Mouse (Mus musculus): ENCODE results near the gene Asic2. TPM values are rescaled to one million over a fixed set of nuclear protein-coding genes. Genes with fewer than 3 reads are reported as not detected.
A peak's percentile ranks its signal among the peaks of the same experiment; 100 is the strongest.

Asic2 gene
- polyA plus RNA-seq (2011; ENCODE audit: insufficient read depth, insufficient read length, low replicate concordance, missing spikeins) = not detected in 2 replicates

DNA sequence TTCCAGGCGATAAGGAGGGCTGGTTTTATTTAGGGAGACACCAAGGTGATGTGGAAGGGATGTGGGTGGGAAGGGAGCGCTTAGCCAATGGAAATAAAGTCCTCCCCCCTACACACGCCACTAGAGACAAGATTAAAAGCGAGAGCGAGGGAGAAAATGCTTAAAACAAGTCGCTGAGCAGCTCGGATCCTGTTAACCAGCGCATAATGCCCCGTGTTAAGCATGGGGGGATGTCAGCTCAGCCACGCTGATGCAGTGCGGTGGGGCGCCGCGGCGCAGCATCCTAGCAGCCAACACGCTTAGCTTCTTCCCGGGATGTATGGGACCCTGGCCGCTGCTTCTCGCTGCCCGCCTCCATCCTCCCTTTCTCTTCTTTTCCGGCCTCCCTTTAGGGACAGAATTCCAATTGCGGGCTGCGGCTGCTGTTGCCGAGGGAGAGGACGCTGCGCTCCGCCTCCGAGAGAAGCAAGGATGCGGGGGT lies at the start of gene Asic2:
Gene Asic2 (minus strand): TSS at position 57 of the 481 bp plus-strand sequence.
- 8% methylated on average over 29 of the region's 29 CpGs for WGBS

DNA sequence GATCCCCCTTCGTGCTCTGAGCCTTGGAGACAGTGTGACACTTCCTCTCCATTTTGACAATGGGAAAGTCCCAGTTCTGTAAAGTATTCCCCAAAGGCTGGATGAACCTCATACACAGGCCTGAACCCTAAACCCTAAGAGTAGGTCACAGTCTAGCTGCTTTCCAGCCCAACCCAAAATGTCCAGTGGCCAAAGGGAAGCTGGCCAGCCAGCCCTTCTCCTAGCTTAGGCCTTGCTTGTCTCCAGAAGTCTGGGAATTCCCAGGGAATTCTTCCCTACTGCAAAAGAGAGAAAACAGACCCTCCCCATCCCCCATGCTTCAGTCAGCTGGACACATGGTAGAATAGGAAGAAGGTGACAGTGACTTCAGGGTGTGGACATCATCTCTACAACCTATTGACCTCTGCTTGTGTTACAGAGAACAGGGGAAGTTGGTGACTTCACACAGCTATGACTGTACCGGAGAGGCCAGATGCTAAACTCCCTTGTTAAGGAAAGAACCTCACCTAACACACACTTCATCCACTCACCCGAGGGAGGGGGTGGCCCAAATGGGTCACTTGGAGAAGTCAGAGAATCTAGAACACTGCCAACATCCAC lies 48.0 kb upstream of the Asic2 start:
- TF ChIP-seq POLR2A (IDR thresholded peaks at IDR 0.05; ENCODE audit: borderline replicate concordance, control insufficient read depth, low read depth, low read length) (no peak), CTCF (IDR thresholded peaks at IDR 0.05; ENCODE audit: control insufficient read depth, insufficient read depth, low read length) (no peak)
- Histone ChIP-seq H3K4me3 (replicated peaks; ENCODE audit: control insufficient read depth, low read depth, low read length) (no peak overlapping the region), H3K4me1 (ENCODE audit: control insufficient read depth, insufficient read depth, low read length) (no peaks in the 10 kb centered on the region), H3K27ac (ENCODE audit: control insufficient read depth, insufficient read depth, low read depth, low read length, poor library complexity) (no peak overlapping the region)
- WGBS = 65% methylated on average over 3 of the region's 3 CpGs

More for the DNA sequence above, at the start of gene Asic2:
- no peak for TF ChIP-seq POLR2A (IDR thresholded peaks at IDR 0.05; ENCODE audit: borderline replicate concordance, control insufficient read depth, low read depth, low read length)
- TF ChIP-seq CTCF (IDR thresholded peaks at IDR 0.05; ENCODE audit: control insufficient read depth, insufficient read depth, low read length) = no peak
- Histone ChIP-seq H3K27ac (ENCODE audit: control insufficient read depth, insufficient read depth, low read depth, low read length, poor library complexity) (no peak within 1 kb of the TSS), H3K4me3 (replicated peaks; ENCODE audit: control insufficient read depth, low read depth, low read length) (no peak within 1 kb of the TSS), H3K4me1 (ENCODE audit: control insufficient read depth, insufficient read depth, low read length) (no peaks in the 10 kb centered on the region; the same call in 1 of the 2 replicates)

- 33% methylated on average over 2 of the region's 2 CpGs for WGBS
- Histone ChIP-seq H3K4me1 (ENCODE audit: control insufficient read depth, insufficient read depth, low read length) (no peaks in the 10 kb centered on the region), H3K4me3 (replicated peaks; ENCODE audit: control insufficient read depth, low read depth, low read length) (no peak overlapping the region), H3K27ac (ENCODE audit: control insufficient read depth, insufficient read depth, low read depth, low read length, poor library complexity) (no peak overlapping the region)
- TF ChIP-seq POLR2A (IDR thresholded peaks at IDR 0.05; ENCODE audit: borderline replicate concordance, control insufficient read depth, low read depth, low read length) = no peak
- no peak for TF ChIP-seq CTCF (IDR thresholded peaks at IDR 0.05; ENCODE audit: control insufficient read depth, insufficient read depth, low read length)
Measured at GRCm38 (mm10) chr11:82015066-82015465, 46.8 kb upstream of the Asic2 start.

DNA sequence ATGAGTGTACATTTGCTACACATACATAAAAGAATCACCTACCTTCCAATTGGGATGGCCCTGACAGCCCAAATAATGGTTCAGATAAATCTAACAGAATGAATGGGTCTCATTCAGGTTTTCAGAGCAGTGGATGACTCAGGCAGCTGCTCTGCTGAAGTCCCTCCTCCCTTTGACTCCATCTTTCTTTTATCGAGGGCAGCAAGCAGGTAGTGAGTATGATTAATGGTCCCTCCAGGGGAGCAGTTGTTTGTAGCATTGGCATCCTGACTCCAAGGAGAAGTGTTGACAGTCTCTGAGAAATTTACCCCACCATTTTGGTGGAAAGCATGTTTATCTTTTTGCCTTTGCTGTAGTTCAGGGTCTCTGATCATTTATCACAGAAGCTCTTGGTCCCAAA lies 45.5 kb upstream of the Asic2 start:
- H3K4me3 ChIP-seq (replicated peaks; ENCODE audit: control insufficient read depth, low read depth, low read length) = no peak overlapping the region
- H3K4me1 ChIP-seq (ENCODE audit: control insufficient read depth, insufficient read depth, low read length) = peaks cover 3% of the 10 kb centered on the region; the same call in 1 of the 2 replicates
- H3K27ac ChIP-seq (ENCODE audit: control insufficient read depth, insufficient read depth, low read depth, low read length, poor library complexity) = no peak overlapping the region
- 24% methylated on average over 1 of the region's 1 CpGs for WGBS
- TF ChIP-seq POLR2A (IDR thresholded peaks at IDR 0.05; ENCODE audit: borderline replicate concordance, control insufficient read depth, low read depth, low read length) (no peak), CTCF (IDR thresholded peaks at IDR 0.05; ENCODE audit: control insufficient read depth, insufficient read depth, low read length) (no peak)

GRCm38 (mm10) chr11:82011411-82012193 lies 43.3 kb upstream of the Asic2 start:
- Histone ChIP-seq H3K4me3 (replicated peaks; ENCODE audit: control insufficient read depth, low read depth, low read length) (no peak overlapping the region), H3K27ac (ENCODE audit: control insufficient read depth, insufficient read depth, low read depth, low read length, poor library complexity) (no peak overlapping the region), H3K4me1 (ENCODE audit: control insufficient read depth, insufficient read depth, low read length) (peaks cover 9% of the 10 kb centered on the region)
- no peak for TF ChIP-seq POLR2A (IDR thresholded peaks at IDR 0.05; ENCODE audit: borderline replicate concordance, control insufficient read depth, low read depth, low read length)
- no peak for TF ChIP-seq CTCF (IDR thresholded peaks at IDR 0.05; ENCODE audit: control insufficient read depth, insufficient read depth, low read length)
- 65% methylated on average over 8 of the region's 8 CpGs for WGBS

DNA sequence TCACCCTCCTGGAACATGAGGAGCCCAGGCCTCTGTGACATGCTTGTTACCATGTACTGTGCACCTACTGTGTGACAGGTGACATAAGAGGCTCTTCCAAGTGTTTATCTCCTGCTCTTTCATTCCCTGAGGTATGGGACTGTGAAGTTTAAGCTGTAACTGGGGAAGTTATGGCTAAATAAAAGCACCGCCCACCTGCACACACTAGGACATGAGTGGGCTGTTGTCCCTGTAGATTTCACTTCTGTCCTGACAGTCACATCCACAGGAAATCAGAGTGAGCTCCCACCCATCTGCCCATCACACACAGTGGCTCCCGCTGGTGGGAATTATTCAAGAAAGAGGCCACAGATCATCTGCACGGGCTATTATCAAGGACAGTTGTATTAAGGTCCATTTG lies 41.9 kb upstream of the Asic2 start:
- Histone ChIP-seq H3K4me3 (replicated peaks; ENCODE audit: control insufficient read depth, low read depth, low read length) (no peak overlapping the region), H3K27ac (ENCODE audit: control insufficient read depth, insufficient read depth, low read depth, low read length, poor library complexity) (no peak overlapping the region), H3K4me1 (ENCODE audit: control insufficient read depth, insufficient read depth, low read length) (peaks cover 10% of the 10 kb centered on the region)
- 79% methylated on average over 3 of the region's 3 CpGs for WGBS
- TF ChIP-seq CTCF (IDR thresholded peaks at IDR 0.05; ENCODE audit: control insufficient read depth, insufficient read depth, low read length) (no peak), POLR2A (IDR thresholded peaks at IDR 0.05; ENCODE audit: borderline replicate concordance, control insufficient read depth, low read depth, low read length) (no peak)

DNA sequence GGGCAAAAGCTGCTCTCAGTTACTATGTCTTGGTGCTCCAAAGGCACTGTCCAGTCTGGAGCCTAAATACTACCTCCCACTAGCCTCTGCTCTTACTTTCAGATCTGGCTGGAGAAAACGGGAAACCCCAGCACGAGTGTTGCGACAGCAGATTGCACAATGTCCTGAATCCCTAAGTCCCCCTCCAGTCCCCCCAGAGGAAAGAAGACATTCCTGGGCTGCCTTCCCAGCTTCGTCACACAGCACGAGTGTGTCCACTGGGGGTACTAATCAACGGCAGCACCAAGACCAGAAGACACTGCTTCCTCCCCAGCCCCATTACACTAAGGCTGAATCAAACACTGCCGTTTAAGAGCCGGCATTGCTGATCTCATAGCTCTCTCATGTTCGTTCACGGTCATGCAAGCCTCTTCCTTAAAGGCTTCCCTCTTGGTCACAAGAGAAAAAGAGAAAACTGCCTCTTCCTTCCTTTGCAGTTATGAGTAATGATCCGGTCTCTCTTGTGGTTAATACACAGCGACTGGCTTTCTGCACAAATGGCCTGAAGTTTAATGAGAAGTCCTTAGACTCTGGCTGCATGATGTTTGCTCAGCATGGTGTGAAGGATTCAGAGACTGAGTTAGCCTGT lies 38.7 kb upstream of the Asic2 start:
- 2% methylated on average over 12 of the region's 12 CpGs for WGBS
- Histone ChIP-seq H3K4me3 (replicated peaks; ENCODE audit: control insufficient read depth, low read depth, low read length) (peak overlapping the region; percentile 21), H3K27ac (ENCODE audit: control insufficient read depth, insufficient read depth, low read depth, low read length, poor library complexity) (peak overlapping the region; percentile 74), H3K4me1 (ENCODE audit: control insufficient read depth, insufficient read depth, low read length) (peaks cover 10% of the 10 kb centered on the region)
- TF ChIP-seq CTCF (IDR thresholded peaks at IDR 0.05; ENCODE audit: control insufficient read depth, insufficient read depth, low read length) (no peak), POLR2A (IDR thresholded peaks at IDR 0.05; ENCODE audit: borderline replicate concordance, control insufficient read depth, low read depth, low read length) (no peak)

DNA sequence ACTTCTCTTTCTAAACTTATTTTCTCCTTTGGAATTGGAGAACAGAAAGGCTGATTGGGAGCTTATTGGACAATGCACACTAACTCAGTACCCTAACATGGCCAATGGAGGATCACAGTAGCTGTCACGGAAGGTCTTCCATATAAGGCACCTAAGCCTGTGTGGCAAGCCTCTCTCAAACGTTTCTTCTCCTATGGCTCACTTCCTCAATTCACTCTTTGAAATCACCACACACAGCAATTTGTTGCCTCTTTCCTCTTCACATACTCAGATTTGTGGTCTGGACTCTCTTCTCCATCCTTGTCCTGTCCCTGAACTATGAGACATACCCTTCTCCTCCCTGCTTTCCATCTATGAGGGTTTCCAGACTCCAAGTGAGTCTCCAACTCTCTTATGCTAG lies 36.6 kb upstream of the Asic2 start:
- no peak overlapping the region for H3K4me3 ChIP-seq (replicated peaks; ENCODE audit: control insufficient read depth, low read depth, low read length)
- H3K27ac ChIP-seq (ENCODE audit: control insufficient read depth, insufficient read depth, low read depth, low read length, poor library complexity) = no peak overlapping the region
- peaks cover 10% of the 10 kb centered on the region for H3K4me1 ChIP-seq (ENCODE audit: control insufficient read depth, insufficient read depth, low read length)
- TF ChIP-seq POLR2A (IDR thresholded peaks at IDR 0.05; ENCODE audit: borderline replicate concordance, control insufficient read depth, low read depth, low read length) = no peak
- no peak for TF ChIP-seq CTCF (IDR thresholded peaks at IDR 0.05; ENCODE audit: control insufficient read depth, insufficient read depth, low read length)
- WGBS = 14% methylated on average over 2 of the region's 2 CpGs
